Mouse (Mus musculus) cortical plate, adult 2 months (tissue): ENCODE measurements around the gene P2ry14. TPM values are rescaled to one million over a fixed set of nuclear protein-coding genes. Genes with fewer than 3 reads are reported as not detected.
"Not testable (repeated sequence)": the region's sequence is repeated elsewhere in the genome, so short reads cannot be mapped to it uniquely, and the experiment has no call there.

Source experiments
- H3K27ac ChIP-seq: fragments of 200-500 bp; 2 replicates; pipeline ENCODE4 v1.5.1; 2012; ENCODE audit warnings: low read length, control low read depth, inconsistent platforms; ENCODE audit not compliant: insufficient read depth
- H3K4me1 ChIP-seq: fragments of 200-500 bp; 2 replicates; pipeline ENCODE4 v1.6.1; 2011; ENCODE audit warnings: low read length; ENCODE audit not compliant: control insufficient read depth, insufficient read depth
- H3K4me3 ChIP-seq: fragments of 200-500 bp; 2 replicates; pipeline ENCODE4 v1.5.1; 2011; ENCODE audit warnings: mild to moderate bottlenecking, low read length, control low read depth; ENCODE audit not compliant: insufficient read depth
- CTCF ChIP-seq: fragments of 200-500 bp; IDR thresholded peaks from 2 replicates; pipeline ENCODE4 v1.5.1; 2011; ENCODE audit warnings: mild to moderate bottlenecking, control low read depth, low read length; ENCODE audit not compliant: insufficient read depth; ENCODE audit errors: extremely low read depth
- POLR2A ChIP-seq: fragments of 200-500 bp; IDR thresholded peaks from 2 replicates; pipeline ENCODE4 v1.6.1; 2011; ENCODE audit warnings: mild to moderate bottlenecking, low read length, control low read depth; ENCODE audit not compliant: insufficient read depth; ENCODE audit errors: extremely low read depth
- polyA plus RNA-seq: library from polyadenylated mRNA; depleted of rRNA; stranded (reverse); fragments of >200 nt; gene quantifications from 2 replicates; pipeline ENCODE4 v1.2.3, GENCODE M21; 2012

Gene P2ry14
- polyA plus RNA-seq, 1 experiment = 4.8 TPM

- TF ChIP-seq POLR2A (no peak), CTCF (no peak)
- H3K4me1 ChIP-seq = no peaks in the 10 kb centered on the region
- no peak overlapping the region for H3K27ac ChIP-seq
- H3K4me3 ChIP-seq = 0 out of 2 replicates have a peak overlapping the region, but pooled peaks have one; percentile 18
Measured at GRCm38 (mm10) chr3:59130431-59130830, 23.0 kb downstream of the P2ry14 start.

- Histone ChIP-seq H3K4me1 (no peaks in the 10 kb centered on the region), H3K4me3 (no peak overlapping the region), H3K27ac (no peak overlapping the region)
- TF ChIP-seq POLR2A = no peak
- TF ChIP-seq CTCF = no peak
Measured at GRCm38 (mm10) chr3:59129547-59129946, 23.9 kb downstream of the P2ry14 start.

- H3K4me3 ChIP-seq = no peak overlapping the region
Measured at GRCm38 (mm10) chr3:59128681-59129080, 24.7 kb downstream of the P2ry14 start.

GRCm38 (mm10) chr3:59125783-59126555 lies 27.4 kb downstream of the P2ry14 start:
- Histone ChIP-seq H3K4me3 (no peak overlapping the region), H3K4me1 (no peaks in the 10 kb centered on the region)

More at GRCm38 (mm10) chr3:59128681-59129080, 24.7 kb downstream of the P2ry14 start:
- TF ChIP-seq POLR2A (no peak), CTCF (no peak)
- Histone ChIP-seq H3K4me1 (no peaks in the 10 kb centered on the region), H3K27ac (no peak overlapping the region)

GRCm38 (mm10) chr3:59125022-59125421 lies 28.4 kb downstream of the P2ry14 start:
- no peak overlapping the region for H3K27ac ChIP-seq

More at GRCm38 (mm10) chr3:59125783-59126555, 27.4 kb downstream of the P2ry14 start:
- H3K27ac ChIP-seq = no peak overlapping the region
- TF ChIP-seq CTCF (no peak), POLR2A (no peak)

GRCm38 (mm10) chr3:59121780-59122449 lies 31.5 kb downstream of the P2ry14 start:
- H3K4me1 ChIP-seq = no peaks in the 10 kb centered on the region
- H3K27ac ChIP-seq = no peak overlapping the region
- H3K4me3 ChIP-seq = no peak overlapping the region
- TF ChIP-seq POLR2A = no peak
- no peak for TF ChIP-seq CTCF

More at GRCm38 (mm10) chr3:59125022-59125421, 28.4 kb downstream of the P2ry14 start:
- Histone ChIP-seq H3K4me1 (no peaks in the 10 kb centered on the region), H3K4me3 (no peak overlapping the region)
- TF ChIP-seq CTCF = no peak
- no peak for TF ChIP-seq POLR2A

GRCm38 (mm10) chr3:59121067-59121730 lies 32.2 kb downstream of the P2ry14 start:
- no peak overlapping the region for H3K27ac ChIP-seq
- no peaks in the 10 kb centered on the region for H3K4me1 ChIP-seq
- no peak overlapping the region for H3K4me3 ChIP-seq
- TF ChIP-seq CTCF (no peak), POLR2A (no peak)

GRCm38 (mm10) chr3:59113973-59114517 lies 39.4 kb downstream of the P2ry14 start:
- Histone ChIP-seq H3K4me1 (no peaks in the 10 kb centered on the region), H3K27ac (no peak overlapping the region), H3K4me3 (no peak overlapping the region)
- TF ChIP-seq POLR2A (no peak), CTCF (no peak)

GRCm38 (mm10) chr3:59113291-59113690 lies 40.1 kb downstream of the P2ry14 start:
- H3K4me3 ChIP-seq = not testable (repeated sequence)

More at GRCm38 (mm10) chr3:59113291-59113690, 40.1 kb downstream of the P2ry14 start:
- H3K4me1 ChIP-seq, H3K27ac ChIP-seq: not testable (repeated sequence)
